Mouse (Mus musculus) small intestine, adult 2 months (tissue): ENCODE data around the gene Flnb. TPM values are rescaled to one million over a fixed set of nuclear protein-coding genes. Genes with fewer than 3 reads are reported as not detected.

ENCODE experiments used
- H3K27ac ChIP-seq: fragments of 200-500 bp; 2 replicates; pipeline ENCODE4 v1.5.1; 2012; ENCODE audit warnings: low read depth, low read length, control low read depth, inconsistent platforms; ENCODE audit not compliant: insufficient read depth
- H3K27me3 ChIP-seq: fragments of 200-500 bp; 2 replicates; pipeline ENCODE4 v1.6.1; 2012; ENCODE audit warnings: mild to moderate bottlenecking, moderate library complexity, low read length, inconsistent platforms; ENCODE audit not compliant: control insufficient read depth, insufficient read depth
- H3K36me3 ChIP-seq: fragments of 200-500 bp; 2 replicates; pipeline ENCODE4 v1.6.1; 2012; ENCODE audit warnings: mild to moderate bottlenecking, low read length, control low read depth, inconsistent platforms; ENCODE audit not compliant: control insufficient read depth, insufficient read depth
- H3K4me1 ChIP-seq: fragments of 200-500 bp; 2 replicates; pipeline ENCODE4 v1.6.1; 2012; ENCODE audit warnings: low read length, inconsistent platforms, mixed read lengths; ENCODE audit not compliant: control insufficient read depth, insufficient read depth, insufficient read length
- H3K4me3 ChIP-seq: fragments of 200-500 bp; 2 replicates; pipeline ENCODE4 v1.5.1; 2012; ENCODE audit warnings: low read depth, mild to moderate bottlenecking, control low read depth, inconsistent platforms, low read length, moderate library complexity
- CTCF ChIP-seq: fragments of 200-500 bp; IDR thresholded peaks from 2 replicates; pipeline ENCODE4 v1.5.1; 2012; ENCODE audit warnings: low read depth, mild to moderate bottlenecking, control low read depth, inconsistent platforms, low read length, moderate library complexity, mixed read lengths; ENCODE audit not compliant: insufficient replicate concordance, insufficient read length; ENCODE audit errors: extremely low read depth
- POLR2A ChIP-seq: fragments of 200-500 bp; IDR thresholded peaks from 2 replicates; pipeline ENCODE4 v1.6.1; 2012; ENCODE audit warnings: low read depth, mild to moderate bottlenecking, control low read depth, inconsistent platforms, low read length, moderate library complexity
- WGBS: fragments of 180-500 bp; shearing (Covaris S2); methylation state at CpG from one replicate; pipeline ENCODE4 v1.1.7; 2018; 5-methylcytosine and 5-hydroxymethylcytosine counted together
- polyA plus RNA-seq: library from polyadenylated mRNA; depleted of rRNA; stranded (reverse); fragments of >200 nt; gene quantifications from 2 replicates; pipeline ENCODE4 v1.2.3, GENCODE M21; 2012

Gene Flnb
- polyA plus RNA-seq, 1 experiment = 54.8 TPM

- no peak for TF ChIP-seq POLR2A
- peak; percentile 29; the same call in 1 of the 2 replicates for TF ChIP-seq CTCF
- Histone ChIP-seq H3K27ac (no peak overlapping the region), H3K4me1 (peaks cover 22% of the 10 kb centered on the region), H3K36me3 (peaks cover 69% of the 10 kb centered on the region), H3K27me3 (no peaks in the 10 kb centered on the region), H3K4me3 (no peak overlapping the region)
- WGBS = 62% methylated on average over 8 of the region's 8 CpGs
Observed at GRCm38 (mm10) chr14:7944349-7945039, 126.7 kb downstream of the Flnb start.

GRCm38 (mm10) chr14:7945261-7945660, 127.5 kb downstream of the Flnb start:
- no peak for TF ChIP-seq POLR2A
- no peak for TF ChIP-seq CTCF
- no peak overlapping the region for H3K27ac ChIP-seq
- H3K4me1 ChIP-seq = peaks cover 22% of the 10 kb centered on the region
- no peaks in the 10 kb centered on the region for H3K27me3 ChIP-seq
- H3K36me3 ChIP-seq = peaks cover 68% of the 10 kb centered on the region
- H3K4me3 ChIP-seq = no peak overlapping the region
- WGBS = 91% methylated on average over 5 of the region's 5 CpGs

- 60% methylated on average over 9 of the region's 9 CpGs for WGBS
- TF ChIP-seq POLR2A (no peak), CTCF (no peak)
Observed at GRCm38 (mm10) chr14:7951234-7951633, 133.5 kb downstream of the Flnb start.

GRCm38 (mm10) chr14:7952610-7953254, 135.0 kb downstream of the Flnb start:
- WGBS = 23% methylated on average over 12 of the region's 12 CpGs
- H3K36me3 ChIP-seq = peaks cover 23% of the 10 kb centered on the region
- H3K27me3 ChIP-seq = no peaks in the 10 kb centered on the region
- TF ChIP-seq POLR2A (no peak), CTCF (no peak)
- H3K4me3 ChIP-seq = no peak overlapping the region
- peaks cover 30% of the 10 kb centered on the region; the same call in 1 of the 2 replicates for H3K4me1 ChIP-seq
- H3K27ac ChIP-seq = peak overlapping the region; percentile 94

More at GRCm38 (mm10) chr14:7951234-7951633, 133.5 kb downstream of the Flnb start:
- H3K4me3 ChIP-seq = no peak overlapping the region
- peaks cover 26% of the 10 kb centered on the region; the same call in 1 of the 2 replicates for H3K4me1 ChIP-seq
- no peak overlapping the region for H3K27ac ChIP-seq
- peaks cover 27% of the 10 kb centered on the region for H3K36me3 ChIP-seq
- no peaks in the 10 kb centered on the region for H3K27me3 ChIP-seq

GRCm38 (mm10) chr14:7954071-7954471, 136.3 kb downstream of the Flnb start:
- Histone ChIP-seq H3K27ac (peak overlapping the region; percentile 94), H3K4me1 (peaks cover 32% of the 10 kb centered on the region; the same call in 1 of the 2 replicates), H3K27me3 (no peaks in the 10 kb centered on the region), H3K36me3 (peaks cover 13% of the 10 kb centered on the region), H3K4me3 (no peak overlapping the region)
- TF ChIP-seq POLR2A (no peak), CTCF (no peak)
- 21% methylated on average over 6 of the region's 6 CpGs for WGBS

- no peak overlapping the region for H3K4me3 ChIP-seq
- H3K27me3 ChIP-seq = no peaks in the 10 kb centered on the region
- no peaks in the 10 kb centered on the region for H3K36me3 ChIP-seq
- H3K27ac ChIP-seq = no peak overlapping the region
- peaks cover 33% of the 10 kb centered on the region; the same call in 1 of the 2 replicates for H3K4me1 ChIP-seq
- WGBS = 88% methylated on average over 10 of the region's 10 CpGs
- TF ChIP-seq CTCF = no peak
- TF ChIP-seq POLR2A = no peak
Observed at GRCm38 (mm10) chr14:7956427-7956826, 138.7 kb downstream of the Flnb start.

- TF ChIP-seq POLR2A (no peak), CTCF (no peak)
- no peaks in the 10 kb centered on the region for H3K36me3 ChIP-seq
- H3K4me3 ChIP-seq = no peak within 1 kb of the TSS
- H3K27ac ChIP-seq = no peak within 1 kb of the TSS
- peaks cover 34% of the 10 kb centered on the region; the same call in 1 of the 2 replicates for H3K4me1 ChIP-seq
- H3K27me3 ChIP-seq = no peaks in the 10 kb centered on the region
- WGBS = 89% methylated on average over 9 of the region's 9 CpGs
Observed at GRCm38 (mm10) chr14:7957049-7957448, 139.3 kb downstream of the Flnb start, which contains the start of gene Gm45521. Gm45521 (plus strand) TSS chr14:7957288.
